Mouse (Mus musculus) lung, embryonic 14.5 days (tissue): ENCODE measurements at regions not wholly inside any gene's neighbourhood (a gene's known extent, or its start where the extent isn't known, plus 50 kb on each side); places are given as distances from the start of the nearest gene placed in this dataset.

Source experiments
- ATAC-seq: fragments of 200-750 bp; cut with Nextera tagmentation; 2 replicates; pipeline ENCODE4 v1.8.0; 2017; ENCODE audit warnings: mild to moderate bottlenecking, moderate TSS enrichment, moderate library complexity; ENCODE audit not compliant: insufficient read depth
- DNase-seq: peaks from one replicate; pipeline ENCODE4 v3.0.0-alpha.2; 2015
- H3K27ac ChIP-seq: fragments of 300-500 bp; sonication (generic); 2 replicates; pipeline ENCODE4 v1.5.1; 2014; ENCODE audit warnings: low read depth, mild to moderate bottlenecking, moderate library complexity
- H3K27me3 ChIP-seq: fragments of 300-500 bp; sonication (generic); 2 replicates; pipeline ENCODE4 v1.6.1; 2014; ENCODE audit warnings: low read length, control low read depth; ENCODE audit not compliant: insufficient read depth
- H3K36me3 ChIP-seq: fragments of 300-500 bp; sonication (generic); 2 replicates; pipeline ENCODE4 v1.6.1; 2014; ENCODE audit warnings: control low read depth; ENCODE audit not compliant: insufficient read depth
- H3K4me1 ChIP-seq: fragments of 300-500 bp; sonication (generic); 2 replicates; pipeline ENCODE4 v1.6.1; 2014; ENCODE audit warnings: antibody characterized with exemption, control low read depth; ENCODE audit not compliant: insufficient read depth
- H3K4me2 ChIP-seq: fragments of 300-500 bp; sonication (generic); 2 replicates; pipeline ENCODE4 v1.6.1; 2014; ENCODE audit warnings: mild to moderate bottlenecking
- H3K4me3 ChIP-seq: fragments of 300-500 bp; sonication (generic); 2 replicates; pipeline ENCODE4 v1.5.1; 2014; ENCODE audit warnings: low read depth, low read length
- H3K9ac ChIP-seq: fragments of 300-500 bp; sonication (generic); 2 replicates; pipeline ENCODE4 v1.6.1; 2014
- H3K9me3 ChIP-seq: fragments of 300-500 bp; sonication (generic); 2 replicates; pipeline ENCODE4 v1.6.1; 2016; ENCODE audit warnings: low read depth, low read length, control low read depth
- CTCF ChIP-seq: IDR thresholded peaks from 2 replicates; pipeline ENCODE4 v1.5.1; 2016; ENCODE audit warnings: antibody characterized with exemption, low read depth
- WGBS: fragments of 180-500 bp; shearing (Covaris S2); extraction: QIAGEN DNeasy Blood & Tissue Kit; methylation state at CpG from one replicate; pipeline ENCODE4 v1.1.7; 2014; 5-methylcytosine and 5-hydroxymethylcytosine counted together

GRCm38 (mm10) chr4:17160500-17160899 is 2444.8 kb upstream of the Gm12353 start:
- H3K27ac ChIP-seq, result no peak overlapping the region
- H3K4me1 ChIP-seq, result no peaks in the 10 kb centered on the region
- H3K9ac ChIP-seq, result no peak overlapping the region
- no peaks in the 10 kb centered on the region for H3K27me3 ChIP-seq
- DNase-seq (no peak), ATAC-seq (no peak)
- no peak for TF ChIP-seq CTCF
- no peaks in the 10 kb centered on the region for H3K9me3 ChIP-seq
- H3K4me3 ChIP-seq, result no peak overlapping the region
- H3K36me3 ChIP-seq, result no peaks in the 10 kb centered on the region
- no peak overlapping the region for H3K4me2 ChIP-seq

DNA sequence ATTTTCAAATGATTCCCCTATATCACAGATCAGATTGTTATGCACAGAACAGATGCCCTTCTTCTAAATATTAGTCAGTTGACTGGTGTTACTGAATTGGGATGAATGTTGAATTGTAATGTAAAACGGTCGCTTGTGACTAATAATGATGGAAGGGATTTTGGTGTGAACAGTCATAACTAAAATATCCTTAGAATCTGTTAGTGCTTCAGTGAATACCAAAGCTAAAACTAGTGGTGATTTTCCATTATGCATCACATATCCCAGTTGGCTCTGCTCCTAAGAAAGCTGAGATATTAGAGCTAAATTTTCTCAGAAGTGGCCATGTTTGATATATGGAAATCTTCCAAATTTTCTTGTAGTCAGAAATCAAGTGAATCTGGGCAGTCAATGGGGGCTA is 2441.7 kb upstream of the Gm12353 start:
- whole genome bisulfite sequencing, result 73% methylated on average over 2 of the region's 2 CpGs
- no peak overlapping the region for H3K4me3 ChIP-seq

GRCm38 (mm10) chr4:17208746-17209145 is 2396.5 kb upstream of the Gm12353 start:
- H3K4me2 ChIP-seq, result no peak overlapping the region
- no peak for TF ChIP-seq CTCF
- no peak overlapping the region for H3K4me3 ChIP-seq
- no peak overlapping the region for H3K27ac ChIP-seq
- DNase-seq (no peak), ATAC-seq (no peak)
- H3K9ac ChIP-seq, result no peak overlapping the region
- no peaks in the 10 kb centered on the region for H3K36me3 ChIP-seq
- H3K27me3 ChIP-seq, result no peaks in the 10 kb centered on the region
- no peaks in the 10 kb centered on the region for H3K9me3 ChIP-seq
- no peaks in the 10 kb centered on the region for H3K4me1 ChIP-seq

More for the DNA sequence above, 2441.7 kb upstream of the Gm12353 start:
- H3K36me3 ChIP-seq, result no peaks in the 10 kb centered on the region
- DNase-seq, result no peak
- H3K27me3 ChIP-seq, result no peaks in the 10 kb centered on the region
- no peak overlapping the region for H3K27ac ChIP-seq
- no peak overlapping the region for H3K9ac ChIP-seq
- no peak for TF ChIP-seq CTCF
- H3K4me1 ChIP-seq, result no peaks in the 10 kb centered on the region
- no peaks in the 10 kb centered on the region for H3K9me3 ChIP-seq
- no peak overlapping the region for H3K4me2 ChIP-seq
- ATAC-seq, result no peak

DNA sequence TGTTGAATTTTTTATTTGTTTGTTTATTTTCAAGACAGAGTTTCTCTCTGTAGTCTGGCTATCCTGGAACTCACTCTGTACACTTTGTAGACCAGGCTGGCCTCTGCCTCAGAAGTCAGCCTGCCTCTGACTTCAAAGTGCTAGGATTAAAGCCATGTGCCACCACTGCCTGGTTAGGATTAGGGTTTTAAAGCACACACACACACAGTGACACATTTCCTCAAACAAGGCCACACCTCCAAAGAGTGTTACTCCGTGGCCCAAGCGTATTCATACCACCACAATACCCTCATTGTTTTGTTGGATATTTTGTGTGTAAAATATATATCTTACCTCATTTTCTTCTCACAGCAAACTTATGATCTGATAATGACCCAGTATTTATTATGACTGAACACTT is 2365.4 kb upstream of the Gm12353 start:
- no peaks in the 10 kb centered on the region for H3K27me3 ChIP-seq
- H3K4me2 ChIP-seq, result no peak overlapping the region
- ATAC-seq (no peak), DNase-seq (no peak)
- H3K9ac ChIP-seq, result no peak overlapping the region
- 66% methylated on average over 2 of the region's 2 CpGs for WGBS
- no peaks in the 10 kb centered on the region for H3K4me1 ChIP-seq
- H3K36me3 ChIP-seq, result no peaks in the 10 kb centered on the region
- TF ChIP-seq CTCF, result no peak
- H3K27ac ChIP-seq, result no peak overlapping the region
- no peaks in the 10 kb centered on the region for H3K9me3 ChIP-seq
- no peak overlapping the region for H3K4me3 ChIP-seq

GRCm38 (mm10) chr4:17240314-17240713 is 2364.9 kb upstream of the Gm12353 start:
- H3K4me3 ChIP-seq, result no peak overlapping the region
- TF ChIP-seq CTCF, result no peak
- DNase-seq (no peak), ATAC-seq (no peak)
- no peak overlapping the region for H3K9ac ChIP-seq
- H3K4me1 ChIP-seq, result no peaks in the 10 kb centered on the region
- no peaks in the 10 kb centered on the region for H3K27me3 ChIP-seq
- no peak overlapping the region for H3K27ac ChIP-seq
- no peaks in the 10 kb centered on the region for H3K9me3 ChIP-seq
- no peak overlapping the region for H3K4me2 ChIP-seq
- H3K36me3 ChIP-seq, result no peaks in the 10 kb centered on the region

- DNase-seq (peak; percentile 28), ATAC-seq (no peak)
- H3K36me3 ChIP-seq, result no peaks in the 10 kb centered on the region
- no peak overlapping the region for H3K9ac ChIP-seq
- H3K27me3 ChIP-seq, result no peaks in the 10 kb centered on the region
- 70% methylated on average over 3 of the region's 3 CpGs for WGBS
- H3K4me3 ChIP-seq, result no peak overlapping the region
- H3K4me2 ChIP-seq, result no peak overlapping the region
- TF ChIP-seq CTCF, result no peak
- no peaks in the 10 kb centered on the region for H3K9me3 ChIP-seq
- no peaks in the 10 kb centered on the region for H3K4me1 ChIP-seq
- no peak overlapping the region for H3K27ac ChIP-seq
Measured at GRCm38 (mm10) chr4:17259143-17259542, 2346.1 kb upstream of the Gm12353 start.

GRCm38 (mm10) chr4:17261704-17262103 is 2343.5 kb upstream of the Gm12353 start:
- no peak for ATAC-seq
- Histone ChIP-seq H3K4me3 (no peak overlapping the region), H3K9ac (no peak overlapping the region), H3K27me3 (no peaks in the 10 kb centered on the region), H3K4me1 (no peaks in the 10 kb centered on the region), H3K4me2 (no peak overlapping the region), H3K27ac (no peak overlapping the region), H3K9me3 (no peaks in the 10 kb centered on the region), H3K36me3 (no peaks in the 10 kb centered on the region)
- DNase-seq, result no peak
- TF ChIP-seq CTCF, result no peak

- H3K9me3 ChIP-seq, result no peaks in the 10 kb centered on the region
- H3K9ac ChIP-seq, result no peak overlapping the region
- TF ChIP-seq CTCF, result no peak
- H3K27ac ChIP-seq, result no peak overlapping the region
- no peak overlapping the region for H3K4me3 ChIP-seq
- no peak for DNase-seq
- H3K4me1 ChIP-seq, result no peaks in the 10 kb centered on the region
- H3K4me2 ChIP-seq, result no peak overlapping the region
- no peaks in the 10 kb centered on the region for H3K27me3 ChIP-seq
- ATAC-seq, result no peak
- no peaks in the 10 kb centered on the region for H3K36me3 ChIP-seq
Measured at GRCm38 (mm10) chr4:17299131-17299530, 2306.1 kb upstream of the Gm12353 start.
